Mouse (Mus musculus) C2C12 (cell line): ENCODE data around the gene Pla2g4d.

Experiments
- CTCF ChIP-seq: IDR thresholded peaks from one replicate; pipeline ENCODE4 v1.5.1; 2011; ENCODE audit not compliant: control insufficient read depth, insufficient read depth, insufficient read length
- FOSL1 ChIP-seq: IDR thresholded peaks from one replicate; pipeline ENCODE4 v1.8.0; 2011; ENCODE audit warnings: mild to moderate bottlenecking, low read length; ENCODE audit not compliant: poor library complexity, insufficient read depth, severe bottlenecking
- MYOD1 ChIP-seq: IDR thresholded peaks from one replicate; pipeline ENCODE4 v1.6.1; 2011; ENCODE audit warnings: low read depth; ENCODE audit not compliant: control insufficient read depth, insufficient read length
- MYOG ChIP-seq: IDR thresholded peaks from one replicate; pipeline ENCODE4 v1.6.1; 2011; ENCODE audit not compliant: control insufficient read depth, insufficient read length; ENCODE audit errors: extremely low read depth
- USF1 ChIP-seq: IDR thresholded peaks from one replicate; pipeline ENCODE4 v1.6.1; 2011; ENCODE audit warnings: low read depth, mild to moderate bottlenecking, control low read depth, moderate library complexity

DNA sequence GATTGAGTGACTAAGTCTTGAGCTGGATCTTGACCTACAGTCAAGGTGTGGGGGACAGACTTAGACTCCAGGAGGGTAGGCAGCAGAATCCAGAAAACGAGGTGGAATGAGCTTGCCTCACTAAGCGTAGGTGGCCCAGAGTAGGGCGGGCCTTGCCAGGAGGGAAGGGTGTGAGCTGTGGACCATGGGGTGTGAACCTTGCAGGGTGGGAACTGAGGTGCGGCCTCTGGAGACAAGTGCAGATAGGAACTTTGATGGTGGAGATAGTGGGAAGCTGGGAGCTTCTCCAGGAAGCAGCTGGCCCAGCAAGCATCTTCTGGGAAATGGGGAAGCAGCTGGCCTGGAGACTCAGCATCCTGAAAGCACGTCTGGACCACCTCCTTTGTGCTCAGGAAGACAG, 51.2 kb downstream of the Pla2g4d start:
- no peak for TF ChIP-seq CTCF
- no peak for TF ChIP-seq USF1
- TF ChIP-seq MYOG, result no peak
- TF ChIP-seq MYOD1, result no peak
- no peak for TF ChIP-seq FOSL1
